Mouse (Mus musculus) spleen, postnatal 0 days (tissue): ENCODE measurements around the gene Skint3. TPM values are rescaled to one million over a fixed set of nuclear protein-coding genes. Genes with fewer than 3 reads are reported as not detected.

ENCODE experiments used
- polyA plus RNA-seq: library from polyadenylated mRNA; unstranded; fragments of >200 nt; fragmentation: Nextera tagmentation; extraction: Ambion mirVana; gene quantifications from 2 replicates; pipeline ENCODE4 v1.2.1, GENCODE M21; 2015

The Skint3 gene
- polyA plus RNA-seq, result 0.46 and 0.49 TPM in 2 replicates

GRCm38 (mm10) chr4:112231945-112232344 is at the start of gene Skint3:
TSS of gene Skint3 (plus strand) at chr4:112232245.

Other genes starting within 250 kb of the Skint3 start
- not detected in 2 replicates for gene Skint1, start 226.0 kb upstream of the Skint3 start, polyA plus RNA-seq
- gene Skint4, start 160.2 kb upstream of the Skint3 start, polyA plus RNA-seq, result not detected in 2 replicates
- not detected in 2 replicates for gene Skint9, start 201.7 kb downstream of the Skint3 start, polyA plus RNA-seq